Mouse (Mus musculus): Measurements from ENCODE around the gene Klhl36. TPM values are rescaled to one million over a fixed set of nuclear protein-coding genes. Genes with fewer than 3 reads are reported as not detected.

The Klhl36 gene
- total RNA-seq, 2 experiments from 2014 or later, result 0.71 to 1.1 TPM

DNA sequence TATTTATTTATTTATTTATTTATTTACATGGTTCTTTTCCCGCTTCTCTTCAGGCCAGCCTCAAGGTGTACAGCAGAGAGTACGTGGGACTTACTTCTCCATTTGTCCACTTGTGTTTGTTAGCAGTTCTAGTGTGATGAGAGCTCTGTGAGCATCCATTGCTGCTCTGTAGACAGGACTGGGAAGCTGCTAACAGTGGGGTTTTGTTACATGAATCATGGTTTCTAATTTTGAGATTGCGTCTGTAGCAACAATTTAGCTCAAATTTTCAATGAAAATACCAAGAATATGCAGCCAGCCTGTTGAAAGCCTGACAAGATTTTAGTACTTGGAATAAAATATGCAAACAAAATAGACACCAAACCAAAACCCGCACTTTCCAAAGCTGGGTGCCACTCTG, 63.4 kb downstream of the Klhl36 start:
- no peak for TF ChIP-seq CTCF (IDR thresholded peaks at IDR 0.05)
- DNase-seq, result no peak
- Histone ChIP-seq H3K27ac (no peak overlapping the region), H3K4me3 (no peak overlapping the region)
- intact Hi-C loops (cut with DNase I), result loop anchor here (5.0 to 10.0 kb wide), 3 partner anchors 38 to 231 kb away; no protein-coding TSS in a partner anchor

- no peak for DNase-seq
- Histone ChIP-seq H3K4me3 (no peak overlapping the region), H3K27ac (no peak overlapping the region)
- peak; percentile 44; the same call in 1 of the 2 replicates for TF ChIP-seq CTCF (IDR thresholded peaks at IDR 0.05)
- intact Hi-C loops (cut with DNase I), result loop anchor here (5.0 to 10.0 kb wide), 3 partner anchors 39 to 232 kb away; no protein-coding TSS in a partner anchor
These were observed 64.4 kb downstream of the Klhl36 start for GRCm38 (mm10) chr8:119926474-119926873.

Other genes starting within 250 kb of the Klhl36 start
- not detected for gene Adad2, start 249.5 kb upstream of the Klhl36 start, total RNA-seq (2021)
- gene Kcng4, start 226.6 kb upstream of the Klhl36 start, total RNA-seq (2021), result 10 to 100 TPM; 14.1 to 14.3 TPM
- 10 to 100 TPM; 96.5 to 98.7 TPM for gene Wfdc1, start 195.9 kb upstream of the Klhl36 start, total RNA-seq (2021)
- gene Atp2c2, start 162.3 kb upstream of the Klhl36 start, total RNA-seq (2021), result under 1 TPM; 0.08 to 0.10 TPM
- 1 to 10 TPM; 3.0 to 3.3 TPM for gene Tldc1, start 83.8 kb upstream of the Klhl36 start, total RNA-seq (2021)
- gene Cotl1, start 21.7 kb upstream of the Klhl36 start, total RNA-seq (2021), result 1 to 10 TPM; 3.2 to 7.4 TPM
- gene Usp10, start 48.1 kb downstream of the Klhl36 start, total RNA-seq (2021), result 10 to 100 TPM; 56.9 to 73.9 TPM
- gene Gm20388, start 48.6 kb downstream of the Klhl36 start, total RNA-seq (2021), result 10 to 100 TPM in 1 of 2 experiments, 1 to 10 TPM in 1; 6.1 to 15.0 TPM
- 10 to 100 TPM in 1 of 2 experiments, 1 to 10 TPM in 1; 9.5 to 19.6 TPM for gene Crispld2, start 130.2 kb downstream of the Klhl36 start, total RNA-seq (2021)
- 10 to 100 TPM; 23.9 to 27.6 TPM for gene Zdhhc7, start 239.2 kb downstream of the Klhl36 start, total RNA-seq (2021)